Mouse (Mus musculus): ENCODE results near the gene Gstp3. TPM values are rescaled to one million over a fixed set of nuclear protein-coding genes. Genes with fewer than 3 reads are reported as not detected.

Gstp3 gene
- polyA plus RNA-seq, 1 experiment from 2014 or later = 6.1 TPM

GRCm38 (mm10) chr19:4094348-4094747 is 35.0 kb upstream of the Gstp3 start:
- Histone ChIP-seq H3K27ac (ENCODE audit: low read length) (no peak overlapping the region), H3K4me2 (ENCODE audit: low read depth, low read length) (no peak overlapping the region), H3K9me3 (replicated peaks; ENCODE audit: control insufficient read depth, low read length) (no peaks in the 10 kb centered on the region), H3K27me3 (ENCODE audit: control insufficient read depth, insufficient read depth, low read length) (no peaks in the 10 kb centered on the region), H3K4me1 (ENCODE audit: control insufficient read depth, insufficient read depth, low read length) (peaks cover 24% of the 10 kb centered on the region), H3K4me3 (replicated peaks; ENCODE audit: low read length) (no peak overlapping the region), H3K9ac (ENCODE audit: low read length) (no peak overlapping the region), H3K36me3 (ENCODE audit: control insufficient read depth, insufficient read depth, low read length) (no peaks in the 10 kb centered on the region)
- no peak for ATAC-seq (ENCODE audit: insufficient read depth, low FRiP score)
- WGBS = 75% methylated on average over 3 of the region's 3 CpGs

- no peak for ATAC-seq (ENCODE audit: insufficient read depth, low FRiP score)
- Histone ChIP-seq H3K9me3 (replicated peaks; ENCODE audit: control insufficient read depth, low read length) (no peaks in the 10 kb centered on the region), H3K36me3 (ENCODE audit: control insufficient read depth, insufficient read depth, low read length) (no peaks in the 10 kb centered on the region), H3K27ac (ENCODE audit: low read length) (no peak overlapping the region), H3K4me2 (ENCODE audit: low read depth, low read length) (no peak overlapping the region), H3K27me3 (ENCODE audit: control insufficient read depth, insufficient read depth, low read length) (no peaks in the 10 kb centered on the region), H3K4me1 (ENCODE audit: control insufficient read depth, insufficient read depth, low read length) (peaks cover 18% of the 10 kb centered on the region), H3K4me3 (replicated peaks; ENCODE audit: low read length) (no peak overlapping the region), H3K9ac (ENCODE audit: low read length) (no peak overlapping the region)
- WGBS = 63% methylated on average over 7 of the region's 7 CpGs
Measured at GRCm38 (mm10) chr19:4093772-4094171, 34.4 kb upstream of the Gstp3 start.

GRCm38 (mm10) chr19:4092750-4093149 is 33.4 kb upstream of the Gstp3 start:
- Histone ChIP-seq H3K9ac (ENCODE audit: low read length) (no peak overlapping the region), H3K4me3 (replicated peaks; ENCODE audit: low read length) (no peak overlapping the region), H3K4me2 (ENCODE audit: low read depth, low read length) (no peak overlapping the region), H3K9me3 (replicated peaks; ENCODE audit: control insufficient read depth, low read length) (no peaks in the 10 kb centered on the region), H3K27ac (ENCODE audit: low read length) (no peak overlapping the region), H3K4me1 (ENCODE audit: control insufficient read depth, insufficient read depth, low read length) (peaks cover 9% of the 10 kb centered on the region), H3K27me3 (ENCODE audit: control insufficient read depth, insufficient read depth, low read length) (no peaks in the 10 kb centered on the region), H3K36me3 (ENCODE audit: control insufficient read depth, insufficient read depth, low read length) (no peaks in the 10 kb centered on the region)
- ATAC-seq (ENCODE audit: insufficient read depth, low FRiP score) = no peak
- WGBS = 79% methylated on average over 3 of the region's 3 CpGs

DNA sequence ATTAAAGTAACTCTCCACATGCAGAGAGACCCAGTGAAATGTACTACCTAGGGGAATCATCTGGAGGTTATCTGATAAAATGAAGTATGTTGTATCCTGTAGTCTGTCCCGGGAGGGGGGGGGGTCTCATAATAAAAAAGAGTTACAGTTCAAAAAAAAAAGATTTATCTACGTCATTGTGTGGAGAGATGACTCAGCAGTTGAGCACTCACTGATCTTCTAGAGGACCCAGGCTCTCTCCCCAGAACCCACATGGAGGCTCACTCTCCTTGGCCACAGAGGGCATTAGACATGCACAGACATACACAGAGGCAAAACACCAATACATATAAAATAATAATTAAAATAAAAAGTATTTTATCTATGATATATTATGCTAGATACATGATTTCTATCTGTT is 32.0 kb upstream of the Gstp3 start:
- H3K4me2 ChIP-seq (ENCODE audit: low read depth, low read length) = no peak overlapping the region
- H3K4me3 ChIP-seq (replicated peaks; ENCODE audit: low read length) = no peak overlapping the region
- H3K36me3 ChIP-seq (ENCODE audit: control insufficient read depth, insufficient read depth, low read length) = no peaks in the 10 kb centered on the region
- H3K4me1 ChIP-seq (ENCODE audit: control insufficient read depth, insufficient read depth, low read length) = peaks cover 3% of the 10 kb centered on the region; the same call in 1 of the 2 replicates
- no peak overlapping the region for H3K9ac ChIP-seq (ENCODE audit: low read length)
- ATAC-seq (ENCODE audit: insufficient read depth, low FRiP score) = no peak
- no peaks in the 10 kb centered on the region for H3K9me3 ChIP-seq (replicated peaks; ENCODE audit: control insufficient read depth, low read length)
- no peaks in the 10 kb centered on the region for H3K27me3 ChIP-seq (ENCODE audit: control insufficient read depth, insufficient read depth, low read length)
- H3K27ac ChIP-seq (ENCODE audit: low read length) = no peak overlapping the region
- 57% methylated on average over 2 of the region's 2 CpGs for WGBS

GRCm38 (mm10) chr19:4090446-4090845 is 31.1 kb upstream of the Gstp3 start:
- Histone ChIP-seq H3K4me2 (ENCODE audit: low read depth, low read length) (no peak overlapping the region), H3K4me1 (ENCODE audit: control insufficient read depth, insufficient read depth, low read length) (no peaks in the 10 kb centered on the region), H3K27me3 (ENCODE audit: control insufficient read depth, insufficient read depth, low read length) (no peaks in the 10 kb centered on the region), H3K27ac (ENCODE audit: low read length) (no peak overlapping the region), H3K36me3 (ENCODE audit: control insufficient read depth, insufficient read depth, low read length) (no peaks in the 10 kb centered on the region), H3K9ac (ENCODE audit: low read length) (no peak overlapping the region), H3K9me3 (replicated peaks; ENCODE audit: control insufficient read depth, low read length) (no peaks in the 10 kb centered on the region), H3K4me3 (replicated peaks; ENCODE audit: low read length) (no peak overlapping the region)
- ATAC-seq (ENCODE audit: insufficient read depth, low FRiP score) = no peak
- WGBS = 85% methylated on average over 3 of the region's 3 CpGs

GRCm38 (mm10) chr19:4089128-4089527 is 29.8 kb upstream of the Gstp3 start:
- Histone ChIP-seq H3K4me3 (replicated peaks; ENCODE audit: low read length) (no peak overlapping the region), H3K36me3 (ENCODE audit: control insufficient read depth, insufficient read depth, low read length) (no peaks in the 10 kb centered on the region), H3K4me2 (ENCODE audit: low read depth, low read length) (no peak overlapping the region), H3K9ac (ENCODE audit: low read length) (no peak overlapping the region), H3K27ac (ENCODE audit: low read length) (no peak overlapping the region), H3K9me3 (replicated peaks; ENCODE audit: control insufficient read depth, low read length) (no peaks in the 10 kb centered on the region), H3K27me3 (ENCODE audit: control insufficient read depth, insufficient read depth, low read length) (no peaks in the 10 kb centered on the region), H3K4me1 (ENCODE audit: control insufficient read depth, insufficient read depth, low read length) (no peaks in the 10 kb centered on the region)
- WGBS = 73% methylated on average over 6 of the region's 6 CpGs
- ATAC-seq (ENCODE audit: insufficient read depth, low FRiP score) = no peak

DNA sequence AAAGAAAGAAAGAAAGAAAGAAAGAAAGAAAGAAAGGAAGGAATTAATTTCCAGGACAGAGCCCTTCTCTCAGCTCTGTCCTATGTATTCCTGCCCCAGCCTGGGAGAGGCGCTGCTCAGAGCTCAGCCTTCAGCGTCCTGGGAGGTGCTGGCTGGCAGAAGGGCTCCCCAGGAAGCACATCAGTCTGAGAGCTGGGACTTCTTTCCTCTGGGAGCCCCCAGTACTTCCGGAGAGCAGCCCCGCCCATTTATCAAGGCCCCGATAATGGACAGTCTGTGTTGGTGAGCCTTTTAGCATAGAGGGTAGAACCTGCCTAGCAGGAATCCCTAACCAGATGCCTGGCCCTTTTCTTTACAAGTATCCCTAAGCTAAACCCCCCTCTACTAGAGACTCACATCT is 28.8 kb upstream of the Gstp3 start:
- Histone ChIP-seq H3K27ac (ENCODE audit: low read length) (no peak overlapping the region), H3K9ac (ENCODE audit: low read length) (no peak overlapping the region), H3K27me3 (ENCODE audit: control insufficient read depth, insufficient read depth, low read length) (no peaks in the 10 kb centered on the region), H3K9me3 (replicated peaks; ENCODE audit: control insufficient read depth, low read length) (no peaks in the 10 kb centered on the region), H3K4me1 (ENCODE audit: control insufficient read depth, insufficient read depth, low read length) (no peaks in the 10 kb centered on the region), H3K4me2 (ENCODE audit: low read depth, low read length) (no peak overlapping the region), H3K36me3 (ENCODE audit: control insufficient read depth, insufficient read depth, low read length) (no peaks in the 10 kb centered on the region), H3K4me3 (replicated peaks; ENCODE audit: low read length) (no peak overlapping the region)
- 35% methylated on average over 5 of the region's 5 CpGs for WGBS
- no peak for ATAC-seq (ENCODE audit: insufficient read depth, low FRiP score)

DNA sequence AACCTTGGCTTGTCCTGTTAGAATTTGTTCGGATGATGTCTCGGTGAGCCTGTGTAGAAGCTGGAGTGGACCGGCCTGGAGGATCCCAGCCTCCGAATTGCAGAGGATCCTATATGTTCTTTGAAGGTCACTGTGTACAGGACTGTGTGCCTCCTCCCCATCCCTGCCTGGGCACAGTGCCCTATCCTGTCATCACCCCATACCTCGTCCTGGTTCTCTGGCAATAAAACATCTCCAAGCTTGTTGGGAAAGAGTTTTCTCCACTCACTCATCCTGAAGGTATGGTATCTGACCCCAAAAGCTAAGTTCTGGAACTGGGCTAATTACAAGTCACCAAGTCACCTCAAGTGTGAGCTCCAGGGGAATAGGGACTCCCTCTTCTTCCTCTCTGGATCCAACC is 27.7 kb upstream of the Gstp3 start:
- H3K27me3 ChIP-seq (ENCODE audit: control insufficient read depth, insufficient read depth, low read length) = no peaks in the 10 kb centered on the region
- no peaks in the 10 kb centered on the region for H3K4me1 ChIP-seq (ENCODE audit: control insufficient read depth, insufficient read depth, low read length)
- ATAC-seq (ENCODE audit: insufficient read depth, low FRiP score) = no peak
- no peak overlapping the region for H3K4me2 ChIP-seq (ENCODE audit: low read depth, low read length)
- 86% methylated on average over 5 of the region's 5 CpGs for WGBS
- no peak overlapping the region for H3K4me3 ChIP-seq (replicated peaks; ENCODE audit: low read length)
- no peaks in the 10 kb centered on the region for H3K9me3 ChIP-seq (replicated peaks; ENCODE audit: control insufficient read depth, low read length)
- H3K9ac ChIP-seq (ENCODE audit: low read length) = no peak overlapping the region
- H3K36me3 ChIP-seq (ENCODE audit: control insufficient read depth, insufficient read depth, low read length) = no peaks in the 10 kb centered on the region
- no peak overlapping the region for H3K27ac ChIP-seq (ENCODE audit: low read length)

DNA sequence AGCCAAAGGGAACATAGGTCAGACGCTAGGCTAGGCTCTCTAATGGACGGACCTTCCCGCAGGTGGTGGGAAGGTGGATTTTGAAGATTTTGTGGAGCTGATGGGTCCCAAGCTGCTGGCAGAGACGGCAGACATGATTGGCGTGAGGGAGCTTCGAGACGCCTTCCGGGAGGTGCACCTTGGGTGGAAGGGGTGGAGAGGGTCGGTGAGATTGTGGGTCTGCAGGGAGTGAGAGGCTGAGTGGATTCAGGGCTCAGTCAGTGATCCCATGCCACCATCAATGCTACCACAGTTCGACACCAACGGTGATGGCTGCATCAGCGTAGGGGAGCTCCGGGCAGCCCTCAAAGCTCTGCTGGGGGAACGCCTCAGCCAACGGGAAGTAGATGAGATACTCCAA is 26.8 kb upstream of the Gstp3 start:
- Histone ChIP-seq H3K9me3 (replicated peaks; ENCODE audit: control insufficient read depth, low read length) (no peaks in the 10 kb centered on the region), H3K36me3 (ENCODE audit: control insufficient read depth, insufficient read depth, low read length) (no peaks in the 10 kb centered on the region), H3K27ac (ENCODE audit: low read length) (no peak overlapping the region), H3K27me3 (ENCODE audit: control insufficient read depth, insufficient read depth, low read length) (no peaks in the 10 kb centered on the region), H3K4me1 (ENCODE audit: control insufficient read depth, insufficient read depth, low read length) (no peaks in the 10 kb centered on the region), H3K4me3 (replicated peaks; ENCODE audit: low read length) (no peak overlapping the region), H3K9ac (ENCODE audit: low read length) (no peak overlapping the region), H3K4me2 (ENCODE audit: low read depth, low read length) (no peak overlapping the region)
- WGBS = 86% methylated on average over 15 of the region's 15 CpGs
- ATAC-seq (ENCODE audit: insufficient read depth, low FRiP score) = no peak

DNA sequence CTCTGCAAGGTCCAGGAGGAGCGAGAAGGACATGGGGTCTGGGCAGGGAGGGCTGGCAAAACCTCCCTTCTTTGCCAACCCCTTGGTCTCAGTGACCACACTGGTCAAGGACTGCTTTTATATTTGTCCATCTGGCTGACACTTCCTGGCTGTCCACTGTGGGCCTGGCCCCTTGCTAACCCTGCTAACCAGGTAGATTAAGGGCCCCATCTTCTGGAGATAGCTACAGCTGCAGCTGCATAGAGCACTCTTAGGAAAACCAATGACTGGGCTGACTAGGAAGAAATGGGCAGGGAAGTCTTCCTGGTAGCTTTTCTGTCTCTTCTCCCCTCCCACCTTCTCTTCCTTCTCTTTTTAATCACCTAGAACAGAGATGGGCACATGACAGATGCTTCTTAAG is 25.6 kb upstream of the Gstp3 start:
- Histone ChIP-seq H3K36me3 (ENCODE audit: control insufficient read depth, insufficient read depth, low read length) (no peaks in the 10 kb centered on the region), H3K9ac (ENCODE audit: low read length) (no peak overlapping the region), H3K27ac (ENCODE audit: low read length) (no peak overlapping the region), H3K9me3 (replicated peaks; ENCODE audit: control insufficient read depth, low read length) (no peaks in the 10 kb centered on the region), H3K27me3 (ENCODE audit: control insufficient read depth, insufficient read depth, low read length) (no peaks in the 10 kb centered on the region), H3K4me3 (replicated peaks; ENCODE audit: low read length) (no peak overlapping the region), H3K4me1 (ENCODE audit: control insufficient read depth, insufficient read depth, low read length) (no peaks in the 10 kb centered on the region), H3K4me2 (ENCODE audit: low read depth, low read length) (no peak overlapping the region)
- WGBS = 89% methylated on average over 1 of the region's 1 CpGs
- ATAC-seq (ENCODE audit: insufficient read depth, low FRiP score) = 0 out of 2 replicates have a peak, but pooled peaks have one; percentile 56
